Mouse (Mus musculus) CH12.LX (cell line): Measurements from ENCODE around the gene Camta1. TPM values are rescaled to one million over a fixed set of nuclear protein-coding genes. Genes with fewer than 3 reads are reported as not detected.

Experiments
- DNase-seq: peaks from one replicate; pipeline ENCODE4 v3.0.0-alpha.2; 2013; ENCODE audit errors: extremely low read depth
- H3K27ac ChIP-seq: 2 replicates; pipeline ENCODE4 v1.5.1; 2012; ENCODE audit warnings: low read depth, mild to moderate bottlenecking, control low read depth, moderate library complexity; ENCODE audit not compliant: insufficient read depth
- H3K27me3 ChIP-seq: replicated peaks from 2 replicates; pipeline ENCODE3; 2012; ENCODE audit warnings: inconsistent platforms
- H3K36me3 ChIP-seq, 2 experiments: replicated peaks in 1 of 2; 2 replicates each; pipeline versions ENCODE3 to v1.6.1; 2012; ENCODE audit warnings: inconsistent platforms in 1 of 2, low read length in 1 of 2, mild to moderate bottlenecking in 1 of 2, mixed read lengths in 1 of 2, moderate library complexity in 1 of 2; ENCODE audit not compliant: control insufficient read depth in 1 of 2, insufficient read depth in 1 of 2
- H3K4me1 ChIP-seq, 2 experiments: 2 replicates each; pipeline ENCODE4 v1.6.1; 2012; ENCODE audit warnings: inconsistent platforms in 1 of 2, moderate library complexity in 1 of 2; ENCODE audit not compliant: insufficient read depth in 2 of 2, control insufficient read depth in 1 of 2
- H3K4me2 ChIP-seq: 2 replicates; pipeline ENCODE4 v1.6.1; 2012; ENCODE audit warnings: low read depth, mild to moderate bottlenecking, control low read depth; ENCODE audit not compliant: poor library complexity, insufficient read depth, severe bottlenecking
- H3K4me3 ChIP-seq, 3 experiments: fragments of 150-350 bp in 1 of 3; sonication (generic) in 1 of 3; replicated peaks in 1 of 3; 2 replicates each; pipeline versions ENCODE3 to v1.5.1; 2011 to 2012; ENCODE audit warnings: low read depth in 2 of 3, low read length in 2 of 3, mild to moderate bottlenecking in 2 of 3, moderate library complexity in 2 of 3, control low read depth in 1 of 3, improper control_type of control experiment in 1 of 3, inconsistent platforms in 1 of 3, mixed read lengths in 1 of 3; ENCODE audit not compliant: poor library complexity in 1 of 3
- H3K79me2 ChIP-seq: replicated peaks from 2 replicates; pipeline ENCODE4 v1.6.1; 2012; ENCODE audit warnings: mild to moderate bottlenecking, moderate library complexity; ENCODE audit not compliant: control insufficient read depth, poor library complexity, insufficient read depth, severe bottlenecking; ENCODE audit errors: extremely low read depth
- H3K9ac ChIP-seq: 2 replicates; pipeline ENCODE4 v1.6.1; 2012; ENCODE audit warnings: low read depth, mild to moderate bottlenecking, control low read depth, moderate library complexity; ENCODE audit not compliant: insufficient read depth
- H3K9me3 ChIP-seq: replicated peaks from 2 replicates; pipeline ENCODE3; 2012; ENCODE audit warnings: low read length, inconsistent platforms, mixed read lengths
- BHLHE40 ChIP-seq: IDR thresholded peaks from 2 replicates; pipeline ENCODE4 v1.6.1; 2011; ENCODE audit warnings: mild to moderate bottlenecking, low read depth, low read length, improper control_type of control experiment
- CHD2 ChIP-seq: IDR thresholded peaks from 2 replicates; pipeline ENCODE4 v1.6.1; 2011; ENCODE audit warnings: low read length, improper control_type of control experiment
- CTCF ChIP-seq, 2 experiments: IDR thresholded peaks in 1 of 2; conservative IDR thresholded peaks in 1 of 2; 2 replicates each; pipeline ENCODE4 v1.5.1; 2011 to 2012; ENCODE audit warnings: low read depth in 2 of 2, low read length in 2 of 2, improper control_type of control experiment in 1 of 2, inconsistent platforms in 1 of 2, mild to moderate bottlenecking in 1 of 2, moderate library complexity in 1 of 2
- ETS1 ChIP-seq: conservative IDR thresholded peaks from 2 replicates; pipeline ENCODE4 v1.6.1; 2012; ENCODE audit warnings: low read depth, mild to moderate bottlenecking, inconsistent platforms, low read length, improper control_type of control experiment, moderate library complexity
- IRF4 ChIP-seq: IDR thresholded peaks from 2 replicates; pipeline ENCODE4 v1.6.1; 2014; ENCODE audit warnings: low read depth, mild to moderate bottlenecking, inconsistent platforms, low read length, improper control_type of control experiment
- JUN ChIP-seq: IDR thresholded peaks from 2 replicates; pipeline ENCODE4 v1.6.1; 2011; ENCODE audit warnings: low read depth, mild to moderate bottlenecking, low read length, improper control_type of control experiment, moderate library complexity; ENCODE audit not compliant: insufficient read depth
- KAT2A ChIP-seq: IDR thresholded peaks from 2 replicates; pipeline ENCODE4 v1.6.1; 2012; ENCODE audit warnings: low read length, improper control_type of control experiment, inconsistent platforms; ENCODE audit not compliant: insufficient replicate concordance
- MAFK ChIP-seq: IDR thresholded peaks from 2 replicates; pipeline ENCODE4 v1.6.1; 2011; ENCODE audit warnings: low read length, improper control_type of control experiment; ENCODE audit not compliant: insufficient replicate concordance
- MEF2A ChIP-seq: IDR thresholded peaks from 2 replicates; pipeline ENCODE4 v1.6.1; 2014; ENCODE audit warnings: low read depth, mild to moderate bottlenecking, inconsistent platforms, low read length, improper control_type of control experiment, borderline replicate concordance
- MYC ChIP-seq: IDR thresholded peaks from 2 replicates; pipeline ENCODE4 v1.6.1; 2011; ENCODE audit warnings: low read depth, mild to moderate bottlenecking, improper control_type of control experiment, low read length
- NRF1 ChIP-seq: IDR thresholded peaks from 2 replicates; pipeline ENCODE4 v1.6.1; 2014; ENCODE audit warnings: low read depth, mild to moderate bottlenecking, inconsistent platforms, low read length, improper control_type of control experiment, moderate library complexity
- POLR2AphosphoS2 ChIP-seq: IDR thresholded peaks from 2 replicates; pipeline ENCODE4 v1.6.1; 2011; ENCODE audit warnings: low read depth, low read length, improper control_type of control experiment
- RAD21 ChIP-seq: IDR thresholded peaks from 2 replicates; pipeline ENCODE4 v1.6.1; 2011; ENCODE audit warnings: low read depth, mild to moderate bottlenecking, low read length, improper control_type of control experiment, moderate library complexity
- RCOR1 ChIP-seq: conservative IDR thresholded peaks from 2 replicates; pipeline ENCODE4 v1.6.1; 2012; ENCODE audit warnings: low read depth, mild to moderate bottlenecking, inconsistent platforms, low read length, improper control_type of control experiment
- SIN3A ChIP-seq: IDR thresholded peaks from 2 replicates; pipeline ENCODE4 v1.6.1; 2012; ENCODE audit warnings: low read length, improper control_type of control experiment, inconsistent platforms
- SMC3 ChIP-seq: IDR thresholded peaks from 2 replicates; pipeline ENCODE4 v1.6.1; 2011; ENCODE audit warnings: low read depth, low read length, improper control_type of control experiment
- UBTF ChIP-seq: IDR thresholded peaks from 2 replicates; pipeline ENCODE4 v1.6.1; 2012; ENCODE audit warnings: low read depth, mild to moderate bottlenecking, inconsistent platforms, low read length, improper control_type of control experiment, moderate library complexity
- USF1 ChIP-seq: IDR thresholded peaks from 2 replicates; pipeline ENCODE4 v1.6.1; 2014; ENCODE audit warnings: low read depth, mild to moderate bottlenecking, inconsistent platforms, low read length, improper control_type of control experiment
- ZKSCAN1 ChIP-seq: IDR thresholded peaks from 2 replicates; pipeline ENCODE4 v1.6.1; 2012; ENCODE audit warnings: low read depth, inconsistent platforms, low read length, improper control_type of control experiment, borderline replicate concordance
- dilution Hi-C: fragments of 300-500 bp; cut with MboI; formaldehyde crosslinking; loops from 2 replicates; pipeline ENCODE4 v1.14.3; 2020; ENCODE audit warnings: low sequenced_read_pairs; ENCODE audit not compliant: extremely low pct_unique_long_range_greater_than_20kb, extremely low pct_ligation_motif_present
- in situ Hi-C: fragments of 300-500 bp; cut with MboI; formaldehyde crosslinking; loops from 3 replicates; pipeline ENCODE4 v1.14.3; 2019; ENCODE audit warnings: low sequenced_read_pairs, low pct_ligation_motif_present, low pct_unique_long_range_greater_than_20kb, mixed read lengths
- polyA plus RNA-seq: library from polyadenylated mRNA; unstranded; fragments of >175 nt; gene quantifications from 2 replicates; pipeline ENCODE4 v1.2.1, GENCODE M21; 2012; ENCODE audit warnings: low read depth; ENCODE audit not compliant: insufficient read length
- total RNA-seq, 2 experiments: library from RNA; depleted of rRNA; stranded (reverse); fragments of 300-350 nt in 1 of 2; fragments of >200 nt in 1 of 2; gene quantifications; 2 replicates each; pipeline ENCODE4 v1.2.3; 2012 to 2014

Gene Camta1
- total and polyA plus RNA-seq, 3 experiments, result 9.9 to 32.5 (median 15.3) TPM

- H3K36me3 ChIP-seq, result no peaks in the 10 kb centered on the region
- H3K9ac ChIP-seq, result no peak within 1 kb of the TSS
- H3K9me3 ChIP-seq, result peaks cover 4% of the 10 kb centered on the region
- no peak within 1 kb of the TSS for H3K27ac ChIP-seq
- no peak for DNase-seq
- in situ Hi-C loops, result no loop called here
- no peak for TF ChIP-seq SIN3A
- no peak for TF ChIP-seq MEF2A
- TF ChIP-seq CHD2, result no peak
- TF ChIP-seq MAFK, result no peak
- no peak for TF ChIP-seq JUN
- no peak for TF ChIP-seq POLR2AphosphoS2
- no peak for TF ChIP-seq ETS1
- TF ChIP-seq ZKSCAN1, result no peak
- no peak for TF ChIP-seq RCOR1
- TF ChIP-seq BHLHE40, result no peak
- no peak for TF ChIP-seq UBTF
- no peak for TF ChIP-seq KAT2A
- TF ChIP-seq NRF1, result no peak
- no peak for TF ChIP-seq IRF4
- TF ChIP-seq USF1, result no peak
- H3K4me1 ChIP-seq, result peaks cover 17 to 22% of the 10 kb centered on the region in 2 experiments
- H3K4me3 ChIP-seq, result no peak within 1 kb of the TSS
- H3K4me2 ChIP-seq, result no peak within 1 kb of the TSS
- H3K79me2 ChIP-seq, result no peaks in the 10 kb centered on the region
- no peaks in the 10 kb centered on the region for H3K27me3 ChIP-seq
- dilution Hi-C loops, result no loop called here
These were observed 864.9 kb downstream of the Camta1 start, which contains the start of gene Uts2 for GRCm38 (mm10) chr4:150996797-150997196. TSS of gene Uts2 (plus strand) at chr4:150997097.

- no peaks in the 10 kb centered on the region for H3K79me2 ChIP-seq
- peaks cover 4 to 5% of the 10 kb centered on the region in 2 experiments; a peak in 2 of 4 replicates for H3K4me1 ChIP-seq
- no peak overlapping the region for H3K27ac ChIP-seq
- H3K27me3 ChIP-seq, result no peaks in the 10 kb centered on the region
- TF ChIP-seq MYC (0 out of 2 replicates have a peak, but pooled peaks have one; percentile 59), CTCF (conservative IDR thresholded peaks at IDR 0.05 in 1 of 2, IDR thresholded peaks at IDR 0.05 in 1 of 2; ENCODE audit: low read depth in 2 of 2, low read length in 2 of 2) (peak; percentile 26 to 75; a peak in 3 of 4 replicates), UBTF (no peak), RAD21 (peak; percentile 42), SMC3 (peak; percentile 75)
- dilution Hi-C loops, result no loop called here
- no peak overlapping the region for H3K4me2 ChIP-seq
- peaks cover 4% of the 10 kb centered on the region for H3K9me3 ChIP-seq
- no peak overlapping the region for H3K4me3 ChIP-seq
- H3K36me3 ChIP-seq, result no peaks in the 10 kb centered on the region
- no peak overlapping the region for H3K9ac ChIP-seq
- peak; percentile 68 for DNase-seq
- in situ Hi-C loops, result no loop called here
These were observed 871.5 kb downstream of the Camta1 start for GRCm38 (mm10) chr4:150990148-150990547.
